Mouse (Mus musculus) MEL (cell line): Measurements from ENCODE around the gene Hcn3.

Experiments used
- CTCF ChIP-seq, 3 experiments: IDR thresholded peaks in 2 of 3; conservative IDR thresholded peaks in 1 of 3; 2 replicates each; pipeline ENCODE4 v1.5.1; 2011 to 2012; ENCODE audit warnings: low read length in 3 of 3, low read depth in 2 of 3, mild to moderate bottlenecking in 2 of 3, improper control_type of control experiment in 1 of 3, inconsistent platforms in 1 of 3, mixed read lengths in 1 of 3, moderate library complexity in 1 of 3; ENCODE audit not compliant: control insufficient read depth in 1 of 3, insufficient read depth in 1 of 3, poor library complexity in 1 of 3, severe bottlenecking in 1 of 3
- ETS1 ChIP-seq: IDR thresholded peaks from 2 replicates; pipeline ENCODE4 v1.6.1; 2012; ENCODE audit warnings: low read depth, mild to moderate bottlenecking, inconsistent platforms, low read length, improper control_type of control experiment, moderate library complexity
- MAFK ChIP-seq: IDR thresholded peaks from 2 replicates; pipeline ENCODE4 v1.6.1; 2011; ENCODE audit warnings: low read depth, mild to moderate bottlenecking, low read length, improper control_type of control experiment, borderline replicate concordance
- MYB ChIP-seq: IDR thresholded peaks from 2 replicates; pipeline ENCODE4 v1.6.1; 2011; ENCODE audit warnings: mild to moderate bottlenecking, low read depth, low read length, improper control_type of control experiment
- NRF1 ChIP-seq: IDR thresholded peaks from 2 replicates; pipeline ENCODE4 v1.6.1; 2014; ENCODE audit warnings: low read depth, mild to moderate bottlenecking, inconsistent platforms, low read length, improper control_type of control experiment, moderate library complexity; ENCODE audit not compliant: poor library complexity, insufficient read depth, severe bottlenecking
- POLR2A ChIP-seq, 2 experiments: IDR thresholded peaks; 2 replicates each; pipeline ENCODE4 v1.6.1; 2011 to 2012; ENCODE audit warnings: low read length in 2 of 2, mild to moderate bottlenecking in 2 of 2, control low read depth in 1 of 2, improper control_type of control experiment in 1 of 2, low read depth in 1 of 2, moderate library complexity in 1 of 2; ENCODE audit not compliant: control insufficient read depth in 1 of 2, insufficient read depth in 1 of 2, poor library complexity in 1 of 2
- SIN3A ChIP-seq: IDR thresholded peaks from 2 replicates; pipeline ENCODE4 v1.6.1; 2012; ENCODE audit warnings: low read length, improper control_type of control experiment, inconsistent platforms
- TCF12 ChIP-seq: IDR thresholded peaks from 2 replicates; pipeline ENCODE4 v1.6.1; 2014; ENCODE audit warnings: low read depth, mild to moderate bottlenecking, inconsistent platforms, low read length, improper control_type of control experiment, moderate library complexity
- ZKSCAN1 ChIP-seq: IDR thresholded peaks from 2 replicates; pipeline ENCODE4 v1.6.1; 2012; ENCODE audit warnings: low read depth, mild to moderate bottlenecking, inconsistent platforms, low read length, improper control_type of control experiment, moderate library complexity

GRCm38 (mm10) chr3:89163123-89163522 lies 3.1 kb upstream of the Hcn3 start:
- TF ChIP-seq MYB, result no peak
- no peak for TF ChIP-seq ZKSCAN1
- TF ChIP-seq SIN3A, result no peak
- no peak for TF ChIP-seq MAFK
- TF ChIP-seq NRF1, result no peak
- no peak for TF ChIP-seq TCF12
- no peak for TF ChIP-seq POLR2A (IDR thresholded peaks at IDR 0.05; ENCODE audit: control insufficient read depth in 1 of 2, insufficient read depth in 1 of 2, low read depth in 1 of 2, low read length in 2 of 2, poor library complexity in 1 of 2)
- no peak for TF ChIP-seq CTCF (IDR thresholded peaks at IDR 0.05 in 2 of 3, conservative IDR thresholded peaks at IDR 0.05 in 1 of 3; ENCODE audit: control insufficient read depth in 1 of 3, insufficient read depth in 1 of 3, low read depth in 2 of 3, low read length in 3 of 3, poor library complexity in 1 of 3, severe bottlenecking in 1 of 3)
- TF ChIP-seq ETS1, result no peak
